Mouse (Mus musculus): Measurements from ENCODE around the gene Exoc3.

Gene Exoc3

DNA sequence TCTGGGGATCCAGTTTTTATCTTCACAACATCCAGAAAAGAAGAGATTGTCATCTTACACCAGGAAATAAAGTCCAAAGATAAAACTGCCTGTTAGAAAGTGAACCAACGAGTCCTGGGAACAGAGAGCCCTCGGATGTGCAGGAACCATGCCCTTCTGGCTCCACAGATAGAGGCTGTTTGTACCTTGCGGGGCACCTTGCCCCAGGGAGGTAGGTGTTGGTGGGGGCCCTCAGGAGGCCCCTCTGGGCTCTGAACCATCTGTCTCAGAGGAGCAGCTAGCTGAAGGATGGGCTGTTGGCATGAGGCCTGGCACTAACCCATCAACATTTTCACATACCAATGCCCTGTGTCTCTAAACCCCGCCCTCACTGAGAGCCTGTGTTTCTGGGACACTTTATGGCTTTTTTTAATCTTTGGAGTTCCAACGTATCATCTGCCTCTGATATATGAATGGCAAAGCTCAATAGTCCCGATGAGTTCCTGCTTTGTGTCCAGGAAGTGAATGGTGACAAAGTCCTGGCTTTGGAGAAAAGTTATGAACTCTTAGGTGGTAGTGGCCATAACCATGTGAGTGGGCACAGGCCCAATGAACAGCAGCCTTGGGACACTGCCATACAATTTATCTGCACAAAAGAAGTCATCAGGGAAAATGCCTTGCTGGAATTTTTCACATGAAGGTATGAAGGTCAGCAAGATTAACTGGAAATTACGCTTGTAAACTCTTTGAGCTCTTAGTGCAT, 69.5 kb downstream of the Exoc3 start:
- DNase-seq (ENCODE audit: low spot score), result no peak

GRCm38 (mm10) chr13:74129909-74130308, 78.6 kb downstream of the Exoc3 start:
- DNase-seq (ENCODE audit: low spot score), result no peak

- no peak for DNase-seq (ENCODE audit: low spot score)
Observed at GRCm38 (mm10) chr13:74127571-74127970, 81.0 kb downstream of the Exoc3 start.

DNA sequence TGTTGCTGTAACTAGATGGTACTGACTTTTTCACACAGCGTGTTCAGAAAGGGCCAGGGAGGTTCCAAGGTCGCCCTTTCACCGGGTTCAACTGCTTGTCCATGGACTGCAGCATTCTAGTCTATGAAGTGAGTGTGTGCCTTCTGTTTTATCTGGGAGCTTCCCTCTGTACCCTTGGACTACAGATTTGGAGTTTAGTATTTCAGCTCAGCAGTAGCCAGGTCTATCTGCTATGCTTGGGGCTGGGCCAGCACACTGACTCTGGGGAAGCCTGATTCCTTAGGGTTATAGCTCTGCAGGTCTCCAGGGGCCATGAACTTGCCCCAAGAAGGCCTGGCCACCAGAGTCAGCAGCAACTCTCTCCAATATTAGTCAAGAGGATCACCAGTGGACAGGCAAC, 85.9 kb downstream of the Exoc3 start:
- no peak for DNase-seq (ENCODE audit: low spot score)

- DNase-seq (ENCODE audit: low spot score), result no peak
Observed at GRCm38 (mm10) chr13:74121795-74122330, 86.7 kb downstream of the Exoc3 start.

GRCm38 (mm10) chr13:74121141-74121602, 87.4 kb downstream of the Exoc3 start, which contains the start of gene Slc9a3:
Gene Slc9a3, plus strand, starts transcription at chr13:74121457.
- no peak for DNase-seq (ENCODE audit: low spot score)

Measured in layer of hippocampus, adult 11-12 months (tissue).